Mouse (Mus musculus): ENCODE results near the gene Pih1d1. TPM values are rescaled to one million over a fixed set of nuclear protein-coding genes. Genes with fewer than 3 reads are reported as not detected.

Gene Pih1d1
- total and polyA plus RNA-seq, 3 experiments = 33.8 to 48.1 (median 36.7) TPM

GRCm38 (mm10) chr7:45139904-45140723, 14.0 kb upstream of the Pih1d1 start:
- intact Hi-C loops (cut with DNase I) = loop anchor here (5.0 kb wide), 1 partner anchor 158 kb away; no protein-coding TSS in a partner anchor
- H3K4me1 ChIP-seq (ENCODE audit: control insufficient read depth, insufficient read depth, low read length) = peaks cover 3% of the 10 kb centered on the region
- 72% methylated on average over 8 of the region's 8 CpGs for WGBS
- H3K27ac ChIP-seq = peak overlapping the region; percentile 17
- H3K36me3 ChIP-seq (ENCODE audit: control insufficient read depth, insufficient read depth, low read length) = no peaks in the 10 kb centered on the region
- no peak overlapping the region for H3K4me3 ChIP-seq
- no peak for TF ChIP-seq EP300 (IDR thresholded peaks at IDR 0.05; ENCODE audit: insufficient read depth, low read depth, low read length)
- no peak for TF ChIP-seq POLR2A (IDR thresholded peaks at IDR 0.05; ENCODE audit: insufficient read depth, low read depth, low read length)
- TF ChIP-seq CTCF (IDR thresholded peaks at IDR 0.05) = no peak
- no peaks in the 10 kb centered on the region for H3K79me2 ChIP-seq (replicated peaks; ENCODE audit: control insufficient read depth, insufficient read depth, low read length)
- no peak overlapping the region for H3K9ac ChIP-seq (ENCODE audit: low read depth, low read length)
- H3K27me3 ChIP-seq (ENCODE audit: control insufficient read depth, insufficient read depth, low read length) = no peaks in the 10 kb centered on the region
- no peak for DNase-seq

GRCm38 (mm10) chr7:45141319-45141718, 12.8 kb upstream of the Pih1d1 start:
- H3K27ac ChIP-seq = no peak overlapping the region
- no peak overlapping the region for H3K4me3 ChIP-seq

GRCm38 (mm10) chr7:45141914-45142313, 12.2 kb upstream of the Pih1d1 start:
- no peak for TF ChIP-seq CTCF (IDR thresholded peaks at IDR 0.05)
- TF ChIP-seq EP300 (IDR thresholded peaks at IDR 0.05; ENCODE audit: insufficient read depth, low read depth, low read length) = no peak
- TF ChIP-seq POLR2A (IDR thresholded peaks at IDR 0.05; ENCODE audit: insufficient read depth, low read depth, low read length) = no peak
- H3K36me3 ChIP-seq (ENCODE audit: control insufficient read depth, insufficient read depth, low read length) = no peaks in the 10 kb centered on the region
- H3K4me3 ChIP-seq = no peak overlapping the region
- H3K79me2 ChIP-seq (replicated peaks; ENCODE audit: control insufficient read depth, insufficient read depth, low read length) = no peaks in the 10 kb centered on the region
- intact Hi-C loops (cut with DNase I) = no loop called here
- WGBS = 55% methylated on average over 5 of the region's 5 CpGs
- no peaks in the 10 kb centered on the region for H3K27me3 ChIP-seq (ENCODE audit: control insufficient read depth, insufficient read depth, low read length)
- no peak overlapping the region for H3K9ac ChIP-seq (ENCODE audit: low read depth, low read length)
- no peak overlapping the region for H3K27ac ChIP-seq
- H3K4me1 ChIP-seq (ENCODE audit: control insufficient read depth, insufficient read depth, low read length) = peaks cover 2% of the 10 kb centered on the region
- DNase-seq = no peak

More at GRCm38 (mm10) chr7:45141319-45141718, 12.8 kb upstream of the Pih1d1 start:
- TF ChIP-seq POLR2A (IDR thresholded peaks at IDR 0.05; ENCODE audit: insufficient read depth, low read depth, low read length) = no peak
- Histone ChIP-seq H3K4me1 (ENCODE audit: control insufficient read depth, insufficient read depth, low read length) (peaks cover 2% of the 10 kb centered on the region), H3K9ac (ENCODE audit: low read depth, low read length) (no peak overlapping the region), H3K79me2 (replicated peaks; ENCODE audit: control insufficient read depth, insufficient read depth, low read length) (no peaks in the 10 kb centered on the region), H3K27me3 (ENCODE audit: control insufficient read depth, insufficient read depth, low read length) (no peaks in the 10 kb centered on the region), H3K36me3 (ENCODE audit: control insufficient read depth, insufficient read depth, low read length) (no peaks in the 10 kb centered on the region)
- no peak for DNase-seq
- 83% methylated on average over 3 of the region's 3 CpGs for WGBS
- intact Hi-C loops (cut with DNase I) = no loop called here

- peaks cover 2% of the 10 kb centered on the region for H3K4me1 ChIP-seq (ENCODE audit: control insufficient read depth, insufficient read depth, low read length)
- intact Hi-C loops (cut with DNase I) = no loop called here
- no peaks in the 10 kb centered on the region for H3K27me3 ChIP-seq (ENCODE audit: control insufficient read depth, insufficient read depth, low read length)
- no peak for TF ChIP-seq POLR2A (IDR thresholded peaks at IDR 0.05; ENCODE audit: insufficient read depth, low read depth, low read length)
- TF ChIP-seq EP300 (IDR thresholded peaks at IDR 0.05; ENCODE audit: insufficient read depth, low read depth, low read length) = no peak
- no peak for TF ChIP-seq CTCF (IDR thresholded peaks at IDR 0.05)
- H3K79me2 ChIP-seq (replicated peaks; ENCODE audit: control insufficient read depth, insufficient read depth, low read length) = no peaks in the 10 kb centered on the region
- DNase-seq = peak in 1 of 2 experiments; percentile 54
- no peaks in the 10 kb centered on the region for H3K36me3 ChIP-seq (ENCODE audit: control insufficient read depth, insufficient read depth, low read length)
- peak overlapping the region; percentile 31; the same call in 1 of the 2 replicates for H3K27ac ChIP-seq
- H3K4me3 ChIP-seq = no peak overlapping the region
- H3K9ac ChIP-seq (ENCODE audit: low read depth, low read length) = no peak overlapping the region
- 72% methylated on average over 13 of the region's 13 CpGs for WGBS
Observed at GRCm38 (mm10) chr7:45144368-45145174, 9.5 kb upstream of the Pih1d1 start.

GRCm38 (mm10) chr7:45145460-45145859, 8.6 kb upstream of the Pih1d1 start:
- H3K79me2 ChIP-seq (replicated peaks; ENCODE audit: control insufficient read depth, insufficient read depth, low read length) = no peaks in the 10 kb centered on the region
- intact Hi-C loops (cut with DNase I) = no loop called here
- no peaks in the 10 kb centered on the region for H3K36me3 ChIP-seq (ENCODE audit: control insufficient read depth, insufficient read depth, low read length)
- no peak overlapping the region for H3K27ac ChIP-seq
- peaks cover 2% of the 10 kb centered on the region for H3K4me1 ChIP-seq (ENCODE audit: control insufficient read depth, insufficient read depth, low read length)
- no peak for DNase-seq
- WGBS = 97% methylated on average over 8 of the region's 8 CpGs
- TF ChIP-seq CTCF (IDR thresholded peaks at IDR 0.05) (no peak), EP300 (IDR thresholded peaks at IDR 0.05; ENCODE audit: insufficient read depth, low read depth, low read length) (no peak), POLR2A (IDR thresholded peaks at IDR 0.05; ENCODE audit: insufficient read depth, low read depth, low read length) (no peak)
- H3K27me3 ChIP-seq (ENCODE audit: control insufficient read depth, insufficient read depth, low read length) = no peaks in the 10 kb centered on the region
- no peak overlapping the region for H3K4me3 ChIP-seq
- H3K9ac ChIP-seq (ENCODE audit: low read depth, low read length) = no peak overlapping the region

All from heart, adult 2 months (tissue).